Mouse (Mus musculus) neural tube, embryonic 11.5 days (tissue): ENCODE data around the gene Alox12b. TPM values are rescaled to one million over a fixed set of nuclear protein-coding genes. Genes with fewer than 3 reads are reported as not detected.

Experiments
- polyA plus RNA-seq: library from polyadenylated mRNA; unstranded; fragments of >200 nt; fragmentation: Nextera tagmentation; extraction: Ambion mirVana; gene quantifications from 2 replicates; pipeline ENCODE4 v1.2.1, GENCODE M21; 2014

Alox12b gene
- polyA plus RNA-seq, 1 experiment from 2014 or later = not detected

Other genes with a start within 250 kb of the Alox12b start
- not detected in 2 replicates for gene Odf4, start 229.9 kb upstream of the Alox12b start, polyA plus RNA-seq
- gene Arhgef15, start 199.5 kb upstream of the Alox12b start, polyA plus RNA-seq = 6.8 and 6.9 TPM in 2 replicates
- gene Slc25a35, start 188.9 kb upstream of the Alox12b start, polyA plus RNA-seq = 1.4 and 2.1 TPM in 2 replicates
- gene Rangrf, start 181.8 kb upstream of the Alox12b start, polyA plus RNA-seq = 60.4 and 62.5 TPM in 2 replicates
- gene Pfas, start 148.5 kb upstream of the Alox12b start, polyA plus RNA-seq = 30.7 and 34.9 TPM in 2 replicates
- 68.0 and 76.0 TPM in 2 replicates for gene Ctc1, start 141.1 kb upstream of the Alox12b start, polyA plus RNA-seq
- gene Aurkb, start 111.3 kb upstream of the Alox12b start, polyA plus RNA-seq = 154 and 155 TPM in 2 replicates
- gene Borcs6, start 97.3 kb upstream of the Alox12b start, polyA plus RNA-seq = 10.5 and 11.4 TPM in 2 replicates
- gene Tmem107, start 86.2 kb upstream of the Alox12b start, polyA plus RNA-seq = 40.8 and 43.5 TPM in 2 replicates
- gene Vamp2, start 68.5 kb upstream of the Alox12b start, polyA plus RNA-seq = 112 TPM in 2 replicates
- 10.7 and 10.9 TPM in 2 replicates for gene Per1, start 61.8 kb upstream of the Alox12b start, polyA plus RNA-seq
- 0.33 TPM in 1 of 2 replicates, not detected in the other for gene Hes7, start 36.6 kb upstream of the Alox12b start, polyA plus RNA-seq
- 0.24 TPM in 1 of 2 replicates, not detected in the other for gene 9130213A22Rik, start 34.4 kb upstream of the Alox12b start, polyA plus RNA-seq
- 0.08 and 0.66 TPM in 2 replicates for gene Aloxe3, start 31.1 kb upstream of the Alox12b start, polyA plus RNA-seq
- gene Alox8, start 40.9 kb downstream of the Alox12b start, polyA plus RNA-seq = 0.30 TPM in 1 of 2 replicates, not detected in the other
- 0.07 TPM in 1 of 2 replicates, not detected in the other for gene Gucy2e, start 80.0 kb downstream of the Alox12b start, polyA plus RNA-seq
- gene Cntrob, start 166.8 kb downstream of the Alox12b start, polyA plus RNA-seq = 23.5 TPM in 2 replicates
- 195 and 215 TPM in 2 replicates for gene Trappc1, start 167.0 kb downstream of the Alox12b start, polyA plus RNA-seq
- gene Kcnab3, start 169.3 kb downstream of the Alox12b start, polyA plus RNA-seq = 3.1 and 3.6 TPM in 2 replicates
- 27.8 and 28.8 TPM in 2 replicates for gene Rnf227, start 183.5 kb downstream of the Alox12b start, polyA plus RNA-seq
- gene Chd3, start 212.4 kb downstream of the Alox12b start, polyA plus RNA-seq = 57.3 and 60.1 TPM in 2 replicates
- gene Naa38, start 238.5 kb downstream of the Alox12b start, polyA plus RNA-seq = 125 and 129 TPM in 2 replicates
- gene Cyb5d1, start 238.6 kb downstream of the Alox12b start, polyA plus RNA-seq = 44.7 and 48.4 TPM in 2 replicates
- 13.1 and 17.2 TPM in 2 replicates for gene Tmem88, start 241.2 kb downstream of the Alox12b start, polyA plus RNA-seq